Mouse (Mus musculus) right cerebral cortex, postnatal 10 days (tissue): Measurements from ENCODE around the gene Sapcd1.

Experiments
- DNase-seq, 2 experiments: peaks; one replicate each; pipeline ENCODE4 v3.0.0; 2021; ENCODE audit warnings: low spot score in 2 of 2

Sapcd1 gene

GRCm38 (mm10) chr17:34980655-34981054 lies 47.2 kb downstream of the Sapcd1 start:
- DNase-seq, result no peak

- DNase-seq, result no peak
Measured at GRCm38 (mm10) chr17:34979631-34980030, 48.2 kb downstream of the Sapcd1 start.

- no peak for DNase-seq
Measured at GRCm38 (mm10) chr17:34978239-34978638, 49.6 kb downstream of the Sapcd1 start.

- DNase-seq, result no peak
Measured at GRCm38 (mm10) chr17:34977000-34977399, 50.8 kb downstream of the Sapcd1 start.
